Mouse (Mus musculus): ENCODE results near the gene Bean1. TPM values are rescaled to one million over a fixed set of nuclear protein-coding genes. Genes with fewer than 3 reads are reported as not detected.
"Not testable (repeated sequence)": the region's sequence is repeated elsewhere in the genome, so short reads cannot be mapped to it uniquely, and the experiment has no call there.

The Bean1 gene
- polyA plus RNA-seq, 1 experiment from 2014 or later: not detected

GRCm38 (mm10) chr8:104247054-104247907 is 77.0 kb downstream of the Bean1 start:
- H3K9ac ChIP-seq: peak overlapping the region; percentile 88
- 33% methylated on average over 22 of the region's 22 CpGs for WGBS (ENCODE audit: insufficient replicate concordance)
- peaks cover 47% of the 10 kb centered on the region for H3K4me1 ChIP-seq (replicated peaks)
- peak overlapping the region; percentile 90 for H3K4me2 ChIP-seq
- ATAC-seq (ENCODE audit: low read depth) (no peak), DNase-seq (no peak)
- H3K36me3 ChIP-seq: no peaks in the 10 kb centered on the region
- peak overlapping the region; percentile 63 for H3K27ac ChIP-seq
- H3K9me3 ChIP-seq (replicated peaks): no peaks in the 10 kb centered on the region
- H3K27me3 ChIP-seq: no peaks in the 10 kb centered on the region
- H3K4me3 ChIP-seq (replicated peaks): peak overlapping the region; percentile 89

GRCm38 (mm10) chr8:104247908-104248275 is 77.7 kb downstream of the Bean1 start:
- 2% methylated on average over 11 of the region's 11 CpGs for WGBS (ENCODE audit: insufficient replicate concordance)
- peaks cover 46% of the 10 kb centered on the region for H3K4me1 ChIP-seq (replicated peaks)
- peak overlapping the region; percentile 88 for H3K9ac ChIP-seq
- H3K4me3 ChIP-seq (replicated peaks): peak overlapping the region; percentile 89
- H3K27me3 ChIP-seq: no peaks in the 10 kb centered on the region
- ATAC-seq (ENCODE audit: low read depth) (peak; percentile 29; the same call in 1 of the 2 replicates), DNase-seq (no peak)
- peak overlapping the region; percentile 90 for H3K4me2 ChIP-seq
- peak overlapping the region; percentile 63 for H3K27ac ChIP-seq
- H3K9me3 ChIP-seq (replicated peaks): no peaks in the 10 kb centered on the region
- no peaks in the 10 kb centered on the region for H3K36me3 ChIP-seq

GRCm38 (mm10) chr8:104248276-104248675 is 78.0 kb downstream of the Bean1 start, which contains the start of gene Tk2:
Gene Tk2, minus strand, starts transcription at chr8:104248558.
- Histone ChIP-seq H3K27me3 (no peaks in the 10 kb centered on the region), H3K9ac (peak within 1 kb of the TSS; percentile 88), H3K9me3 (replicated peaks) (no peaks in the 10 kb centered on the region), H3K27ac (peak within 1 kb of the TSS; percentile 63), H3K36me3 (no peaks in the 10 kb centered on the region), H3K4me2 (peak within 1 kb of the TSS; percentile 90), H3K4me1 (replicated peaks) (peaks cover 46% of the 10 kb centered on the region), H3K4me3 (replicated peaks) (peak within 1 kb of the TSS; percentile 89)
- DNase-seq (peak; percentile 67), ATAC-seq (ENCODE audit: low read depth) (peak; percentile 85)
- 0% methylated on average over 28 of the region's 28 CpGs for WGBS (ENCODE audit: insufficient replicate concordance)

GRCm38 (mm10) chr8:104249442-104249996 is 79.3 kb downstream of the Bean1 start:
- Histone ChIP-seq H3K36me3 (no peaks in the 10 kb centered on the region), H3K27me3 (no peaks in the 10 kb centered on the region), H3K4me1 (replicated peaks) (peaks cover 46% of the 10 kb centered on the region), H3K27ac (no peak overlapping the region; the same call in 1 of the 2 replicates), H3K4me2 (no peak overlapping the region), H3K9me3 (replicated peaks) (no peaks in the 10 kb centered on the region), H3K4me3 (replicated peaks) (no peak overlapping the region), H3K9ac (no peak overlapping the region)
- 72% methylated on average over 7 of the region's 7 CpGs for WGBS (ENCODE audit: insufficient replicate concordance)
- ATAC-seq (ENCODE audit: low read depth) (no peak), DNase-seq (no peak)

GRCm38 (mm10) chr8:104250439-104251367 is 80.5 kb downstream of the Bean1 start, which contains the start of gene Cklf:
Gene Cklf, plus strand, starts transcription at chr8:104250861.
- 4% methylated on average over 41 of the region's 41 CpGs for WGBS (ENCODE audit: insufficient replicate concordance)
- H3K27ac ChIP-seq: peak within 1 kb of the TSS; percentile 79
- H3K27me3 ChIP-seq: no peaks in the 10 kb centered on the region
- peak within 1 kb of the TSS; percentile 83 for H3K9ac ChIP-seq
- no peaks in the 10 kb centered on the region for H3K9me3 ChIP-seq (replicated peaks)
- peaks cover 46% of the 10 kb centered on the region for H3K4me1 ChIP-seq (replicated peaks)
- peak within 1 kb of the TSS; percentile 78 for H3K4me3 ChIP-seq (replicated peaks)
- peak within 1 kb of the TSS; percentile 91 for H3K4me2 ChIP-seq
- H3K36me3 ChIP-seq: no peaks in the 10 kb centered on the region
- DNase-seq (peak; percentile 83), ATAC-seq (ENCODE audit: low read depth) (peak; percentile 85)

- no peak overlapping the region for H3K27ac ChIP-seq
- H3K9me3 ChIP-seq (replicated peaks): no peaks in the 10 kb centered on the region
- peaks cover 45% of the 10 kb centered on the region for H3K4me1 ChIP-seq (replicated peaks)
- peak overlapping the region; percentile 83 for H3K9ac ChIP-seq
- DNase-seq (no peak), ATAC-seq (ENCODE audit: low read depth) (no peak)
- WGBS (ENCODE audit: insufficient replicate concordance): 1% methylated on average over 7 of the region's 7 CpGs
- peak overlapping the region; percentile 78 for H3K4me3 ChIP-seq (replicated peaks)
- no peaks in the 10 kb centered on the region for H3K36me3 ChIP-seq
- H3K4me2 ChIP-seq: peak overlapping the region; percentile 91
- no peaks in the 10 kb centered on the region for H3K27me3 ChIP-seq
These were observed 81.2 kb downstream of the Bean1 start for GRCm38 (mm10) chr8:104251461-104251860.

GRCm38 (mm10) chr8:104253016-104253415 is 82.8 kb downstream of the Bean1 start:
- 75% methylated on average over 3 of the region's 3 CpGs for WGBS (ENCODE audit: insufficient replicate concordance)
- H3K9me3 ChIP-seq (replicated peaks): no peaks in the 10 kb centered on the region
- no peak overlapping the region for H3K4me3 ChIP-seq (replicated peaks)
- no peaks in the 10 kb centered on the region for H3K27me3 ChIP-seq
- no peak overlapping the region for H3K4me2 ChIP-seq
- ATAC-seq (ENCODE audit: low read depth) (no peak), DNase-seq (peak; percentile 20)
- no peak overlapping the region for H3K9ac ChIP-seq
- H3K4me1 ChIP-seq (replicated peaks): peaks cover 29% of the 10 kb centered on the region
- H3K27ac ChIP-seq: no peak overlapping the region
- peaks cover 8% of the 10 kb centered on the region for H3K36me3 ChIP-seq

GRCm38 (mm10) chr8:104261802-104262201 is 91.6 kb downstream of the Bean1 start:
- H3K9ac ChIP-seq; H3K4me1 ChIP-seq (replicated peaks); ATAC-seq (ENCODE audit: low read depth); DNase-seq; H3K27ac ChIP-seq; H3K4me2 ChIP-seq; H3K4me3 ChIP-seq (replicated peaks); H3K9me3 ChIP-seq (replicated peaks); H3K27me3 ChIP-seq: not testable (repeated sequence)
- H3K36me3 ChIP-seq: peaks cover 41% of the 10 kb centered on the region
- WGBS (ENCODE audit: insufficient replicate concordance): 81% methylated on average over 5 of the region's 5 CpGs

- not testable (repeated sequence) for H3K9ac ChIP-seq; DNase-seq; H3K27ac ChIP-seq; ATAC-seq (ENCODE audit: low read depth); H3K4me1 ChIP-seq (replicated peaks); H3K4me3 ChIP-seq (replicated peaks); H3K27me3 ChIP-seq; H3K4me2 ChIP-seq; H3K9me3 ChIP-seq (replicated peaks)
- H3K36me3 ChIP-seq: peaks cover 19% of the 10 kb centered on the region
- 88% methylated on average over 22 of the region's 22 CpGs for WGBS (ENCODE audit: insufficient replicate concordance)
These were observed 94.2 kb downstream of the Bean1 start for GRCm38 (mm10) chr8:104264271-104264935.

GRCm38 (mm10) chr8:104268368-104268767 is 98.1 kb downstream of the Bean1 start:
- Histone ChIP-seq H3K27ac (no peak overlapping the region), H3K4me2 (no peak overlapping the region), H3K36me3 (peaks cover 15% of the 10 kb centered on the region), H3K9me3 (replicated peaks) (no peaks in the 10 kb centered on the region), H3K27me3 (no peaks in the 10 kb centered on the region), H3K9ac (no peak overlapping the region), H3K4me1 (replicated peaks) (0 out of 2 replicates have a peak, but pooled peaks cover 4% of the 10 kb centered on the region), H3K4me3 (replicated peaks) (no peak overlapping the region)
- ATAC-seq (ENCODE audit: low read depth): no peak
- DNase-seq: no peak

Data from liver, embryonic 13.5 days (tissue).